Mouse (Mus musculus) brain, adult 2 months (tissue): ENCODE measurements at regions not wholly inside any gene's neighbourhood (a gene's known extent, or its start where the extent isn't known, plus 50 kb on each side); places are given as distances from the start of the nearest gene placed in this dataset.

Experiments used
- DNase-seq: peaks from one replicate; pipeline ENCODE4 v3.0.0; 2011; ENCODE audit warnings: low read depth, low spot score

- DNase-seq, result no peak
These were observed 134.8 kb upstream of the Gm5129 start for GRCm38 (mm10) chr5:29870537-29870936.

- DNase-seq, result no peak
These were observed 137.5 kb upstream of the Il6 start for GRCm38 (mm10) chr5:29875451-29875850.

GRCm38 (mm10) chr5:29887267-29887841 is 125.6 kb upstream of the Il6 start:
- DNase-seq, result no peak

- DNase-seq, result no peak
These were observed 120.6 kb upstream of the Il6 start for GRCm38 (mm10) chr5:29892344-29892743.

- no peak for DNase-seq
These were observed 120.1 kb upstream of the Il6 start for GRCm38 (mm10) chr5:29892861-29893260.

GRCm38 (mm10) chr5:29893829-29894228 is 119.1 kb upstream of the Il6 start:
- DNase-seq, result no peak

- peak; percentile 6 for DNase-seq
These were observed 118.0 kb upstream of the Il6 start for GRCm38 (mm10) chr5:29894606-29895595.

- DNase-seq, result no peak
These were observed 115.3 kb upstream of the Il6 start for GRCm38 (mm10) chr5:29897617-29898016.

- DNase-seq, result no peak
These were observed 111.2 kb upstream of the Il6 start for GRCm38 (mm10) chr5:29901716-29902115.

GRCm38 (mm10) chr5:29920295-29920694 is 92.6 kb upstream of the Il6 start:
- no peak for DNase-seq

GRCm38 (mm10) chr5:29925527-29925926 is 87.4 kb upstream of the Il6 start:
- no peak for DNase-seq

- DNase-seq, result no peak
These were observed 85.3 kb upstream of the Il6 start for GRCm38 (mm10) chr5:29927594-29927993.

GRCm38 (mm10) chr5:29929381-29929780 is 83.5 kb upstream of the Il6 start:
- DNase-seq, result no peak

GRCm38 (mm10) chr5:29947225-29947624 is 65.7 kb upstream of the Il6 start:
- no peak for DNase-seq

- DNase-seq, result peak; percentile 31
These were observed 64.8 kb upstream of the Il6 start for GRCm38 (mm10) chr5:29948161-29948560.

- no peak for DNase-seq
These were observed 62.3 kb upstream of the Il6 start for GRCm38 (mm10) chr5:29950456-29951170.

- DNase-seq, result no peak
These were observed 61.2 kb upstream of the Il6 start for GRCm38 (mm10) chr5:29951381-29952350.
